Mouse (Mus musculus) layer of hippocampus, adult 9-10 months (tissue): ENCODE data around the gene Twist1.

Source experiments
- DNase-seq: peaks from one replicate; pipeline ENCODE4 v3.0.0; 2022; ENCODE audit warnings: low spot score

Twist1 gene

DNA sequence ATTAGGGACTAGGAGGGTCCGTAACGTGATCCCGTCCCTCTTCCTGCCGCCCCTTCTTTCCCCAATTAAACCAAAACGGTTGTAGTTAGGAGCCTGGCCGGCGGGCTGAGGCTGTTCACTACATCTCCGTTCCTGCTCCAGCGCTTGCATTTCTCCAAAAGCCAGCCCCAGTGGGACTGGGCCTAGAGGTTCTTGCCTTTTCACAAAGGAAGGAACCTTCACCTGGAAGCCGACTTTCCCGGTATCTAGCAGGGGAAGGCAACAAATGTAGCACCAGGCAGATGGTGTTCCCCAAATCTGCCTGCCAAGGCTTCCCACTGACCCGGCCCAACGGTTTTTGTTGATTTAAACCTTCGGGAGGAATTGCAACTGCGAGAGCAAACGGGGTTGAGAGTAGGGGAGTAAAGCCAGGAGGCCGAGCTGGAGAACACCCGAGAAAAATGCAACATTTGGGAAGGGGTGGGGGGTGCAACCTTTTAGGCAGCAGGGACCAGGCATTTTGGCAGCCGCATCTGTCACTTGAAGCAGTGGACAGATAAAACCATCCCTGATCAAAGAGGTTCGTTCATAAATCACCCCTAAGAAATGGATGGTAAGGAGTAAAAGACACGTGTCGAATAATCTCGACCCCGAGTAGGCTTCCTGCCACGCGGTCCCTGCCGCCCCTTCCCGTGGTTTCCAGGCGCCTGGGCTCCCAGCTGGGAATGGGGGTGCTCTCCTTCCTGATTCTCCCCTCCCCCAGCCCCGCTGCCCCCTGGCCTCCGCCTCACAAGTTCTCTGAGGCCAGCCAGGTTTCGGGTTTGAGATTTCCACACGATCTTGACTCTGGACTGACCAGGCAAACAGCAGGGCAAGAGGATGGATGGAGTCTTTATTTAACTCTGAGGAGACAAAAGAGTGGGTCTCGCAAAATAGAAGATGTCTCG is 9.3 kb downstream of the Twist1 start:
- no peak for DNase-seq

DNA sequence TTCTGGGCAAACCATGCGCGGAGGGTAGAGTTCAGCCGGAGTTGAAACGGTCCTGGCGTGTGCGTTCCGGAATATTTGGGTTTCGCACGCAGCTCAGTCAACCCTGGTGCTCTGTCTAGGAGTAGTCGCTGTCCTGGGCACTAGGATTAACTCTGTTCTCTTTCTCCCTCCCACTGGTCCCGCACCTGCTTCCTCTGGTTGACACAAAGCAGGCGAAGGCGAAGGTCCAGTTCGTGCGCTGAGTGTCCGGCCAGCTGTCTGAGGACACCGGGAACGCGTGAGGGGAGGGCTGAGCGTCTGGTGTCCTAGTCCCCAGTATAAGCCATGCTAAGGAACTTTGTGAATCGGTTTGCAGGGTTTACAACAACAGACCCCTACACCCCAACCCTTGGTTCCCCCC is 10.0 kb downstream of the Twist1 start:
- DNase-seq = no peak

DNA sequence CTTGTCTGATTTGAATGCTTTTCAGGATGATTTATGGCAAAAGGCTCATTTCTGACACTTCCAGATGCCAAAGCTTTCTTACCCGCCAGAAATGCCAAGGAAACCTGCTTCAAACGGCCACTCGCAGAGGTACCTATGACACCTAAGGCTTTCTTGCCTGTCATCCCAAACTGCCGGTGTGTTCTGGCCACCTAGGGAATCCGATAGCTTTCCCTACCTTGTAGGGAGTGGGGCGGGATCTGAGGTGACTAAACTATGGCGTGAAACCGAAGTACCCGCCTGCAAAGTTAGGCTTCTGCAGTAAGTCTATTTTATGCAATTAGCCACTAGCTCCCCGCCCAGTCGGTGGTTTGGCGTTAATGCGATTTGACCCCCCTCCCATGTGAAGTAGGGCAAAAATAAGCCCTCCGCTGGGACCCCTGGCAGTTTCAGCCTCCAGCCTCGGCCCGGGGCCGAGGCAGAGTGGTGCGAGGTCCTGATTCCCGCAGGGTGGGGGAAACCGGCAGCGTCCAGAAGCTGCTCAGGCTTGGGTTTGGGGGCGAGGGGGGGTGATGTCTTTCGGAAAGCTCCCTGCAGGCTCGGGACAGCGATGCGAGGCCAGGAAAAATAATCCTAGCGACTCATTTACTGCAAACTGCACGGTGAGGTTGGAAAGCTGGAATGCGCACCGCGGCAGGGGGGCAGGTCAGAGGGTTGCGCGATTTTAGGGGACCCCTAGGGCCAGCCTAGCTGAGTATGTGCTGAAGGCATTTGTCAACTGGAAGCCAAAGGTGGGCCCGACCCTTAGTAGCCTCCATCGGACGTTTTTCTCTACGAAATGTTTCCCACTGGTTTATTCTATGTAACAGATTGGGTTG is 10.8 kb downstream of the Twist1 start:
- DNase-seq = no peak

DNA sequence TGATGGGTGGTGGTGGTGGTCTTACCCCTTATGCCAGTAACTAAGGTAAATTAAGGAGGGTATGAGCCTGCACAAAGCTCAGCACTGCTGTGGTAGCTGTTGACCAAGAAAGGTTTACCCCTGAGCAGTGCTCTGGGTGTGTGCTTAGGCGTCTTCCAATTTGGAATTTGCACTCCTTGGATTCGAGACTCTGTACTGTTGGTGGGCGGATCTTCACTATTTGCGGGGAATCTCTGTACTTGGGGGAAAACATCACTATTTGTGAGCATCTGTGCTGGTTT is 11.4 kb downstream of the Twist1 start:
- no peak for DNase-seq

GRCm38 (mm10) chr12:33980159-33980558 is 22.7 kb downstream of the Twist1 start:
- DNase-seq = no peak

DNA sequence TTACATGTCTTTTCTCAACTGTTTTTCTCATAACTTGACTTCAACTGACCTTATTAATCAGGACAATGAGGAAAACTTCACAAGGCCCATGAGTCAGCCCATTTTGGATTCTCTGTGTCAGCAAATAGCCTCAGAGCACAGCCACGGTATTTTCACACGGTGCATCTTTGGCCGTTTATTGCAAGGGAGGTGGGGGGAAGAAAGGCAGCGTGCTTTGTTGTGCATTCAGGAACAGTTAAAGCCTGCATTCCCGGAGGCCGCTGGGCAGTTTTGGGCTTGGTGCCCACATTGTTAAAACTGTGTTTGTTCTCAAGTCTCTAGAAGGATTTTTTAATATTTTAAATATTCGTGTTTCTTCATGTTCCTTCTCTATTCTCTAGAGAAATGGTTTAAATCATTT is 24.0 kb downstream of the Twist1 start:
- no peak for DNase-seq

DNA sequence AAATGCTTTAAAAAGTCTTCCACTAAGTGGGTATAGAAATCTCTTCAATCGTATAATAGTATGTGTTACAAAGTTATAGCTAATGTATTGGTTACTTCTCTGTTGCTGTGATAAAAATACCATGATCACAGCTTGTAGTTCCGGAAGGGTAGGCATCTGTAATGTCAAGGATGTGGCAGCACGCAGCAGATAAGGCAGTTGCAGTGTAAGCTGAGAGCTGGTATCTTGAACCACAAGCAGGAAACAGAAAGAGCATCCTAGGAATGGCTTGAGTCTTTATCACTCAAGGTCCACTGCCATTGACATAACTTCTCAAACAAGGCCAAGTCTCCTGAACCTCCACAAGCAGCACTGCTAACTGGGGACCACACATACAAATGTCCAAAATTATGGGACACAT is 35.7 kb downstream of the Twist1 start:
- no peak for DNase-seq
